Mouse (Mus musculus) kidney, adult 2 months (tissue): ENCODE results near the gene Kcnb1.

Experiments used
- CTCF ChIP-seq: fragments of 200-500 bp; conservative IDR thresholded peaks from 2 replicates; pipeline ENCODE4 v1.5.1; 2011; ENCODE audit warnings: low read depth, mild to moderate bottlenecking, control low read depth, low read length, moderate library complexity, mixed read lengths; ENCODE audit not compliant: insufficient read depth, insufficient read length
- POLR2A ChIP-seq: fragments of 200-500 bp; IDR thresholded peaks from one replicate; pipeline ENCODE4 v1.6.1; 2011; ENCODE audit warnings: low read depth, low read length, control low read depth

DNA sequence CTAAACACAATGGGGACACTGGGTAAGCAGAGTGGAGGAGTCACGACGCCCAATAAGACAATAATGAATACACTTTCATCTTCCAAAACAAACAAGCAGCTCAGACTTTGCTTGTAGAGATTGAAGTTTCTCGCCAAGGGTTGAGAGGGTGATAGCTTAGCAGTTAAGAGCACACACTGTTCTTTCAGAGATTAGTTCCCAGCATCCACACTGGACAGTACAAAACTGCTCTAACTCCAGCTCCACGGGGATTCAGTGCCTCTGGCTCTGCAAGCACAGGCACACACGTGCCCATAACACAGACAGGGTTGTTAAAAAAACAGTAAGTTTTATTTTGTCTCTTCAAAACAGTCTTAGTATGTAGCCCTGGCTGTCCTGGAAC is 133.0 kb downstream of the Kcnb1 start:
- TF ChIP-seq CTCF, result no peak
- TF ChIP-seq POLR2A, result no peak
